Mouse (Mus musculus) cerebellum, adult 2 months (tissue): Measurements from ENCODE around the gene Cib3.

Source experiments
- CTCF ChIP-seq: fragments of 200-500 bp; IDR thresholded peaks from 2 replicates; pipeline ENCODE4 v1.5.1; 2011; ENCODE audit warnings: low read depth, mild to moderate bottlenecking, control low read depth, low read length, moderate library complexity, borderline replicate concordance; ENCODE audit not compliant: insufficient read depth
- POLR2A ChIP-seq: fragments of 200-500 bp; IDR thresholded peaks from 2 replicates; pipeline ENCODE4 v1.6.1; 2011; ENCODE audit warnings: low read length, control low read depth, borderline replicate concordance; ENCODE audit not compliant: insufficient read depth

DNA sequence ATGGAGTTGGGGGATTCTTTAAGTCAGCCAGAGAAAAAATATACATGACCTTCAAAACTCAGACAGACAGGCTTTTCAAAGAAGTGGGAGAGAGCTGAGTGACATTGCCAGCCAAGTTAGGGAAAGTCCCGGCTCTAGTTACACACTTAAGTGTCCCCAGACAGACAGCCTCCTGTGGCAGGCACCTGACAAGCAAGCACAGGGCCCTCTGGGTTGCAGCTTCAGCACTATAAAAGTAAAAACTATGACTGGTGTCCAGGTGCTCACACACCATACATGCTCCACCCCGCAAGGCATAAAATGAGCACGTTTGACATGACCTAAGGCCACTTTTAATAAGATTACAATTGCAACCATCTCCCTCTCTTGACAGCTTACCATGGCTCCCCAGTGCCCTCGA, 47.9 kb upstream of the Cib3 start:
- TF ChIP-seq POLR2A (no peak), CTCF (no peak)
